Mouse (Mus musculus) layer of hippocampus, postnatal 10 days (tissue): Measurements from ENCODE around the gene Ankrd44. TPM values are rescaled to one million over a fixed set of nuclear protein-coding genes. Genes with fewer than 3 reads are reported as not detected.

ENCODE experiments used
- DNase-seq, 2 experiments: peaks; one replicate each; pipeline ENCODE4 v3.0.0; 2021; ENCODE audit warnings: low spot score in 2 of 2
- total RNA-seq, 2 experiments: library from RNA; stranded (reverse); gene quantifications; 2 replicates each; pipeline ENCODE4 v1.2.3; 2021

Ankrd44 gene
- total RNA-seq, 2 experiments from 2014 or later, result 37.8 to 38.1 TPM

- peak; percentile 29 to 34 for DNase-seq
These were observed 29.8 kb downstream of the Ankrd44 start for GRCm38 (mm10) chr1:54896109-54897085.

GRCm38 (mm10) chr1:54888449-54888848, 37.7 kb downstream of the Ankrd44 start:
- no peak for DNase-seq

DNA sequence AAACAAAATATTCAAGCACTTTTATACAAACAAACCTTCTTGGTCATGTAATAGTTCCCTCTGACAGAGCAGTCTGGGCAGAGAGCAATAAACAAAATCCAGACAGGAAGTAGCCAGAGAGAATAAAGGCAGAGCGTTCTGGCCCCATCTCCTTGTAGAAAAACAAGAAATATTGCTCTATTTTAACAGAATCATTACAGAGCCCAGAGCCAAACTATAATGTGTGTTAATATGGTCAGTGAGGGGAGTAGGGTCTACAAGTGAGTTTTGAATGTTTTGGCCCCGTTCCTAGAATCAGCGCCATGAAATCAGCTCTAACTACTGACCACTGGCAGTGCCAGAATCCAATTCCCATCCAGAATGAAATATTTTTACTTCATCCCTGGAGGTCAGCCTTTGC, 38.3 kb downstream of the Ankrd44 start:
- no peak for DNase-seq

DNA sequence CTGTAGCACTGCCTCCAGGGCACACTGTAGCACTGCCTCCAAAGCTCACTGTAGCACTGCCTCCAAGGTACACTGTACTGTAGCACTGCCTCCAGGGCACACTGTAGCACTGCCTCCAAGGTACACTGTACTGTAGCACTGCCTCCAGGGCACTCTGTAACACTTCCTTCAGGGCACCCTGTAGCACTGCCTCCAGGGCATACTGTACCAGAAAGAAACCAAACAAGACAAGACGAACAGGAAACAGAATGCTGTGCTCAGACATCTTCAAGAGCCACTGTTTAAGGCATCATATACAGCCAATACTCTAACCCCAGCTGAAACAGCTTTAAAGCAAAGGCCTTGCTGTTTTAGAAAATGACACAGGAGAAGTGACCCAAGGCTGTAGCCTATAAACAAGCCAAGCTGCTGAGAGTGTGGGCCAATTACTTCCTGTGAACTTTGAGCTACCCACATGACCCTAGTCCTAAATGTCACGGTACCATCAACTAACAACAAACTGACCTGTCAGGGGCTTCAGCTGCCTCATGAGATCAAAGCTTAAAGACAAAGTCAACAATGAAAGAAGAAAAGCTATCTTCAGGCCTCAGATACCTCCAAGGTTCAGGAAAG, 43.2 kb downstream of the Ankrd44 start:
- DNase-seq, result no peak

DNA sequence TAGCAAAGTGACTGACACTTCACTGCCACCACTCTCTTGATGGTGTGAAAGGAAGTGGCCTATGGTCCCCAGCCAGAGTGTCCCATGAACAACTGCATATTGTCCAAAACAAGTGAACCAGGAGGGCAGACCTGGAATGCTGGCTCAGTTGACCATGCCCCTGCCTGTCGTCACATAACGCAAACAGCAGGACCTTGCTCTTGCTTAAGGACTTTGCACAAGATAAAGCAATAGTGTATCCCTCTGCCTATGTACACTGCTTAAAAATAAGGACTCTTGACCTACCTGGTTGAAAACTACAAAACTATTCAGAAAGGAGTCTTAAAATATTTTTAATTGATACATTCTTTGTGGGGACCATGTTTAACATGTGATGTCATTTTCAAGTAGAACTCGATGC, 44.7 kb downstream of the Ankrd44 start:
- no peak for DNase-seq

DNA sequence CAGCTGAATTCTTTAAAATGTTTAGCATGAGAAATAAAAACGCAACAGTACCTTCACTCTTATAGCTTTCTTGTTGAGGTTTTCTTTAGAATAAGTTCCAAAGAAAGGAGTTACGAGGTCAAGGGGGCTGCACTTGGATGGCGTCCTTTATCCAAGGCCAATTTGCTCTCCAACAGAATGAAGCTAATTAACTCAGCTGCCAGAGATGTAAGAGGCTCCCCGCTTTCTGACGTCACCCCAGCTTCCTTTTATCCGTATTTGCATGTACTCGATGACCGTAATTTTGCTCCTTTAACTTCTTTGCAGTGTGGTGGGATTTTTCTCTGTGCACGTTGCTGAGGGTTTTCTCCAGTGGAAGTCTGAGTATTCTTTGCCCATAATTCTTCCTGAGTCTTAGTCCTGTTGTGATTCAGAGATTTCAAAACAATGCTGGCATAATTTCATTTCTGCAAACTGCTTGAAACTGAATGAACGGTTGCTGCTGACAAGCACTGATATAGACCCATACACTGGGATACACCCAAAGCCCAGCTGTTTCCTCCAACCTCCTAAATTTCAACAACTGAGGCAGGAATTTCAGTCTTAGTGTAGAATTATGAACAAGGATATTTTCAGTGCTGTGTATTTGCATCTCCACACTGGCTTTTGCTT, 48.6 kb downstream of the Ankrd44 start:
- no peak for DNase-seq

- no peak for DNase-seq
These were observed 49.2 kb downstream of the Ankrd44 start for GRCm38 (mm10) chr1:54877014-54877413.

DNA sequence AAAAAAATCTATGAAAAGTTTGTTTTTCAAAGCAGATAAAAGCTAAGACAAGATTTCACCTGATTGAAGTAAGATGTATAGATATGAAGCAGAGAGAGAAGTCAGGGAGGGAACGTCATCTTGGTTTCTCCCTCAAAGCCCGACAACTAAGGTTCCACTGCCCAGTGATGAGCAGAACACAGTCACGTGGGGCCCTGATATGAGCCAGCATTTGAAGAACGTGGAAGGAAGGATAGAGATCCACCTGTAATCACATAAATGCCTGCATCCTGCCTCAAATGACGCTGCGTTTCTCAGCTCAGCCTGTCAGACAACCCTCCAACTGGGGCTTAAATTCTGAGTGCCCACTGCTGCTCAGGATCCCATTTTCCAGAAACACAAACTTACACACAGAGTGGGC, 52.1 kb downstream of the Ankrd44 start:
- no peak for DNase-seq

DNA sequence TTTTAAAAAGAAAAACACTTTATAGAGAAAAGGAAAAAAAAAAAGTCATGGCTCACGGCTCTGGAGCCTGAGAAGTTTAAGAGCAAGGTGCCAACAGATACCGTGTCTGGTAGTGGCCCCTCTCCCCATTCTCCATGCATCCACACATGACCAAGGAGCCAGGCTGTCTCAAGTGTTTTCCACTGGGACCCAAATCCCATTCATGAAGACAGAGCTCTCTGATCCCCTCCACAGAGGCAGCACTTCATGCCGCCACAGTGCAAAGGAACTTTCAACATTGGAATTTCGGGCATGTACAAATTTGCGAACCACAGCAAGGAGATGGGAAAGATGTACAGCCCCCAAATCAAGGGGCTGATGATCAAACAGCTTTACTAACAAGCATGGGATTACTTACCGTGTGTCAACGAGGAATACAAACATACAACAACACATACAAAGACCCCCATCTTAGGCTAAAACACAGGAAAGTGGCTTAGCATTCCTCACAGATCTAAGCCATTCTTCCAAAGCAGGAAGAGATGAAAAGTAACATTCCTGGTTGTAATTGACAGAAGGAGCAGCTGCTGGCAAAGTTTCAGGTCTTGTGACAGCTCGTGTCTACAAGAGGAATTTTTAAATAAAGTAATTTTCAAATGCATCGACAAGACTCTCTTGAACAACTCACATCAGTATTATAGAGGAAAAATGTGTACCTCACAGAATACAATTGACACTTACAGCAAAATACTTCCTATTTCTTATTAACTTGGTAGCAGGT, 53.1 kb downstream of the Ankrd44 start:
- DNase-seq, result no peak

DNA sequence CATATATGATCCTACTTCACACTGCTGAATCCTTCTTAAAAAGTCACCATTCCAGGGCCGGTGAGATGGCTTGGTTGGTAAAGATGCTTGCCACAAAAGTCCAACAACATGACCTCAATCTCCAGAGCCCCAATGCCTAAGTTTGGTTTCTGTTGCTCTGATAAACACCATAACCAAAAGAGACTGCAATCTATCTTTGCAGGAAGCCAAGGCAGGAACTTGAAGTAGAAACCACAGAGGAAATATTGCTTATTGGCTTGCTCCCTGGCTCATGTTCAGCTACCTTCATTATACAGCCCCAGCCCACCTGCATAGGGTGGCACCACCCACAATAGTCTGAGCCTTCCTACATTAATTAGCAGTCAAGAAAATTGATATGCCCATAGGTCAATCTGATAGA, 54.9 kb downstream of the Ankrd44 start:
- DNase-seq, result no peak

DNA sequence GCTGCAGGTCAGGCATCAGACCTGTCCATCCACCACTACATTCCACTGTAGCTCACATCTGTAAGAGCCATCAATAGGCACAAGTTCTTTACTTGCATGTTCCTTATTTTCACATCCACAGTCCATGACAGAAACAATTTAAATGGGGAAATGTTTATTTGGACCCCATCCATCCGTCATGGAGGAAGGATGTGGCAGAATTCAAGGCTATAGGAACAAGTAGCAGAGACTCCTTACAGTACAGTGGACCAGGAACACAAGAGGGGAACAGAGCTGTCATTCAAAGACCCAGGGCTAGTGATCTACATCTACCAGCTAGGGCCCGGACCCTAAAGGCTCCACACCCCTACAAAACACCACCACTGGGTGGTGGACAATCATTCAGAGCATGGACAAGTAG, 55.6 kb downstream of the Ankrd44 start:
- no peak for DNase-seq

GRCm38 (mm10) chr1:54867226-54867625, 59.0 kb downstream of the Ankrd44 start:
- no peak for DNase-seq

GRCm38 (mm10) chr1:54866131-54866530, 60.1 kb downstream of the Ankrd44 start:
- no peak for DNase-seq

DNA sequence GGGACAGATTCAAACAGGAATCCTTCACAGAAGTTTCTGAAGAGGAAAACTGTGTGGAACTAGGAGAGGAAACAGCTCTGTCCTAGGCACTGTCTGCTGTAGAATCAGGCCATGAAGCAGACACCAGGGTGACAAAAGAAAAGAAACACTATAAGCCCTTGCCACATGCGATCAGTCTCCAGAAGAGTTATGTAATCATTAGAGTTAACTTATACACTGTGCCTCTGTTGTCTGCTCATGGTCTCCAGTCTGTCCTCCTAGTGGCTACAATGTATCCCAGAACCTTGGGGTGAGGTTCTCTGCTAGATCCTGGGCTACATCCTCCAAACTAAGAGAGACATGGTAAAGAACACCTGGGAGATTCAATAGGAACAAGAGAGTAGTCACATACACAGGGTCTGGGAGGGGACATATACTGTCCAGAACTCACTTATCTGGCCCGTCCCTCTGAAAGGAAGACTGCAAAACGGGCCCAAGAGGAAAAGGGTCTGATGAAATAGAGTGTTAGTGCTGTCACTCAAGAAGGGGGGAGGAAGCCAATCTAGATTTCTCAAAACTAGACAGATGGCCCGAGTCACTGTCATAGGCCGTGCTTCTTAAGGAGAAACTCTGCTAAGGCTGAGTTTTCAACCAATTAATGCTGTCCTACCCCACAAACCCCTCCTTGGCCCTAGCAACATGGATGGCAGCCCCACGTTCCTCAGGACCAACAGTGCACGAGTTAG, 61.1 kb downstream of the Ankrd44 start:
- DNase-seq, result no peak

DNA sequence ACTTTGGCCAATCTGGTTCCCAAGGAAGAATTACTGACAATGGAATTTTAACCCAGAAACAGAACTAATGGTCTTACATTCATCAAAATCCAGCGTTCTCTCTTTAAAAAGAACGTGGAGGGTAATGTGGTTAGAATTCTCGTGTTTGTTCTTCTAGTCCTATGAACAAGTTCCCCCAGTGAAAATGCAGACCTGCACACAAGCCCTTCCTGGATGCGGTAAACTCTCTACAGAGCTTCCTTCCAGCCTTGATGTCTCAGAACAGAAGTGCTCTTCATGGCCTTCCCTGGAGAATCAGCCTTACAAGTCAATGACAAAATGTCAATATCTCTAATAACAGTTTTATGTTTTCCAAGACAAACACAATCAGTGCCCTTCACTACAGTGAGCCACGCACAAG, 65.8 kb downstream of the Ankrd44 start:
- DNase-seq, result no peak

DNA sequence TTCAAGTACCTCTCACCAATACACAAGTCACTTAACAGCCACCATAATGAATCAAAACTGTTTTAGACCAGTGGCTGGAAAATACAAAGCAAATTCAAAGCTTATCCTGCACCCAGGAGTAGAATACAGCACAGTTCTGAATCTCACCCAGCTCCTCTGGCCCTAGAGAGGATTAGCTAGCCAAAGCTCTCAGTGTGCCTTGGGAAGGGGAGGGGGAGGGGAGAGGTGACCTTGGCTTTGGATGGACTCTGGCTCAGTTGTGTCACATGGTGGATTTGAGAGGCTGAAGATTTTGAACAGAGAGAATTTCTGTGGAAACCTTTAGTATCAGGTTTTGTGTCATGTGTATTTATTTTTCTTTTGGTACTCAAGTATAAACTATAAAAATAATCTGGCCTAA, 66.3 kb downstream of the Ankrd44 start:
- DNase-seq, result no peak

DNA sequence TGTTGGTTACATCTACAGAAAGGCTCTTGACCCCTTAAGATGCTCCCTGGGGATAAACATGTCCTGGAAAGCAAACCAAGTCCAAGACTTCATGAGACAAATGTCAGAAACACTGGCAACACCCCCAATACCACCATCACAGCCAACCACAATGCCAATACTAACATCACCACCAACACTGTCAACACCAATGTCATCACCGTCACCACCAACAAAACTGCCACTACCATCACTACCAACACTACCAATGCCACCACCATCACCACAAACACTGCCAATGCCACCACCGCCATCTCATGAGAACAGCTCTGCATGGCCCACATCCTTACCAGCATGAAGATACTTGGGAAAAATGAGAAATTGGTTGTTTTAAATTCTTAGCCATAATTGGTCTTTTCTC, 67.3 kb downstream of the Ankrd44 start:
- no peak for DNase-seq

DNA sequence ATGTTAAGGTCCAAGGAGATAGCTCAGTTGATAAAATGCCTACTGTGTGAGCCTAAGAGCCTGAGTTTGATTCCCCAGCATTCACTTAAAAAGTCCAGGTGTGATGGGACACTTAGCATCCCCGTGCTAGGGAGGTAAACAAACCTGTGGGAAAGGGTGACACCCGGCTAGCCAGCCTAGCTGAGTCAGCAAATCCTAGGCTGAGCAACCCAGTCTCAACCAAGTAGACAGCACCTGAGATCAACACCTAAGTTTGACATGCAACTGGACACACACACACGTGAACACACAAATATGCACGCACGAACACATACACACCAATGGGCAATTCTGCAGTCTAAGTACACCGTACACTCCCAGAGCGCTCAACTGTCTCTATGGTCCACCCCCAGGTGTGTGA, 69.7 kb downstream of the Ankrd44 start:
- DNase-seq, result no peak

GRCm38 (mm10) chr1:54855970-54856369, 70.2 kb downstream of the Ankrd44 start:
- DNase-seq, result no peak

DNA sequence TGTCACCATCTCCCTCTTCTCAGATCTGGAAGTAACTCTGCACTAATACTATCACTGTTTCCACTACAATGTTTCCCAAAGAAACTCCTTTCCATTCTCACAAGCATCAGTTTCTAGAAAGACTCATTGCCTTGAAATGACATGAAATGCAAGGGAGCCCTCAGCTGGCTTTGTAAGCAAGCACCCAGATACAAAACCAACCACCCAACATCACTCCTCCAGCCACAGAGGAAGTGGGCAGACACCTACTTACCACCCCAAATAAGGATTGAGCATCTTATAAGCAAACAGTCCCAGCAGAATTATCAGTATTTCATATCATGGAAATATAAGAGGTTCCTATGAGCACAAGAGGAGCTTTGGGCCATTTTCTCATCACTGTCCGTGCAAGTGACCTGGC, 71.8 kb downstream of the Ankrd44 start:
- no peak for DNase-seq
